Mouse (Mus musculus) adrenal gland, adult 18-20 months (tissue): ENCODE data around the gene Dlgap1. TPM values are rescaled to one million over a fixed set of nuclear protein-coding genes. Genes with fewer than 3 reads are reported as not detected.
"Not testable (repeated sequence)": the region's sequence is repeated elsewhere in the genome, so short reads cannot be mapped to it uniquely, and the experiment has no call there.

ENCODE experiments used
- DNase-seq, 2 experiments: peaks; one replicate each; pipeline ENCODE4 v3.0.0; 2021 to 2022; ENCODE audit warnings: low spot score in 2 of 2
- total RNA-seq, 2 experiments: library from RNA; stranded (reverse); gene quantifications; 1 replicate in 1 of 2; 2 replicates in 1 of 2; pipeline ENCODE4 v1.2.3; 2021

Gene Dlgap1
- total RNA-seq, 2 experiments from 2014 or later, result 21.6 to 40.4 TPM

DNA sequence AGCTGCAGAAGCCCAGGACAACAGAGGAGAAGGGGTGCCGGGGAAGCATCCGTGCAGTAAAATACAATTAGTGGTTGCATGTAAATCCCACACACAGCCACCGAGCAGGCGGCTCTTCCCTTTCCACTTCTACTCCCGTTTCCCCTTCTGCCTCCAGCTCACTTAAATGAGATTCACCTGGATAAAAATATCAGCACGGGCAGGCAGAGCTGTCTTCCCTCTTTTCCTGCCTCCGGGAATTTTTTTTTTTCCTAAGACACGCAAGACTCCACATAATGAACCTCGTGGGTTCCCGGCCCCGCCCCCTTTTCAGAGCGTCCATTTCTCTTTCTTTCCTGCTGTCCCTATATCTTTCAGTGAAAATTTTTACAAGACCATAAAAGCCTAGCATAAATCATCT is 548.5 kb downstream of the Dlgap1 start:
- no peak for DNase-seq

DNA sequence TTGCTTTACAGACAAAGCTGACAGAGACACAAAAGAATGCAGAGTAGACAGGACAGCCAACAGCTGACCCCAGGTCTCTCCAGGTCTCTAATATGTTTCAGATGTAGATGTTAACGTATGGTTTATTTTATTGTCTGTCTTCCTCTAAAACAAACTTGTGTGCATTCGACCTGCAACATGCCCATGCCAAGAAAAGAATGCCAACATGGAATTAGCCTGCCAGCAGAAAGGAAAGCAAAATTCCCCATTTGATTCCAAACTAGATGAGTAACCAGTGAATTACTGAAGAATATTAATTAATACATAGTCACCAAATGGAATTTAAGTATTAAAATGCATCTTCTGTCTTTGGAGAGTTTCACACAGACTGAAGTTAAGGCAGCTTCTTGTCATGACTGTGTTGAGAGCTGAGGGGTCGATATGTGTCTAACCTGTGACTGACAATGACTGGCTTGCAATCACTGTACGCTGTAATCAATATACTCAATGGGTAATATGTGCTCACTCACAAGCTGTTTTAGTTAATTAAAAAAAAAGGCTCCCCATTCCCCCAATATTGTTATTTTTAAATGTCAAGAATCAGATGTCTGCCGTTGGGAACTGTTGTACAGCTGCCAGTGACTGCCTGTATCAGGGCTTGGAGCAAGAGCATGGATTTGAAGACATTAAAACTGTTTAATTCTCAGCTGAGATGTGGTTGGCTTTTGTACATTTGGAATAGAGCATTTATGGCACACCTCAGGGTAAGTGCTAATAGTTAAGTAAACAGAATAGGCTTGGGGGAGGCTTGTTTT is 552.4 kb downstream of the Dlgap1 start:
- no peak for DNase-seq

DNA sequence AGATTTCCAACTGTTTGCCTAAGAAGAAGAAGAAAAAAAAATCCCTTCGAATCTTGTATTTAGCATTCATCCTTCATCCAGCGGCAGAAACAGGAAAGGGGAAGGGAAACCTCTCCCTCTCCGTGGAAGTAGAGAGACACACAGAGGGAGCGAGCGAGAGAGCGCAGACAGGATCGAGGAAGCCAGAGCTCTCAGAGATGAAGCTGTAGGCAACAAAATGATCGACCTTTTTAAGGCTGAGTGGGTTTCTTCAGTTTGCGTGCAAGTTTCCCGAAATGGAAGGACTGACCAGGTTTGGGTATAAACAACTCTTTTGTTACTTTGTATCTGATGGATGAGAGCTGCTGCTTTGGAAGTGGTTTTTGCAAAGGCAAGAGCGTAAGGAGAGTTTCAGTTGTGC is 553.1 kb downstream of the Dlgap1 start:
- no peak for DNase-seq

- DNase-seq, result no peak
Measured at GRCm38 (mm10) chr17:70525990-70526389, 557.1 kb downstream of the Dlgap1 start.

GRCm38 (mm10) chr17:70527101-70527500 is 558.2 kb downstream of the Dlgap1 start:
- peak in 1 of 2 experiments; percentile 25 for DNase-seq

- no peak for DNase-seq
Measured at GRCm38 (mm10) chr17:70528196-70529187, 559.6 kb downstream of the Dlgap1 start.

- no peak for DNase-seq
Measured at GRCm38 (mm10) chr17:70534321-70534720, 565.4 kb downstream of the Dlgap1 start.

DNA sequence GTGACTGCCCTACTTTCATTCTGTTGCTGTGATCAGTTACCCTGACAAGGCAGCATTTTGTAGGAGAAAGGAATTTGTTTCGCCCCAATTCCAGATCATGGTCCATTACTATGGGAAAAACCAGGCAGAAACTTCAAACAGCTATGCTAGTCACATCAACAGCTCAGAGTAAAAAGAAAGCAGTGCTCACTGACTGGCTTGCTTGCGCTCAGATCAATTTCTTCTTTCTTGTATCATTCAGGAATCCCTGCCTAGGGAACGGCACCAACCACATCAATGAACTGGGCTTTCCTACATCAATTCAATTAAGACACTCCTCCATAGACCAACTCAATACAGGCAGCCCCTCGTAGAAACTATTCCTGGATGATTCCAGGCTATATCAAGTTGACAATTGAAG is 572.9 kb downstream of the Dlgap1 start:
- DNase-seq, result no peak

DNA sequence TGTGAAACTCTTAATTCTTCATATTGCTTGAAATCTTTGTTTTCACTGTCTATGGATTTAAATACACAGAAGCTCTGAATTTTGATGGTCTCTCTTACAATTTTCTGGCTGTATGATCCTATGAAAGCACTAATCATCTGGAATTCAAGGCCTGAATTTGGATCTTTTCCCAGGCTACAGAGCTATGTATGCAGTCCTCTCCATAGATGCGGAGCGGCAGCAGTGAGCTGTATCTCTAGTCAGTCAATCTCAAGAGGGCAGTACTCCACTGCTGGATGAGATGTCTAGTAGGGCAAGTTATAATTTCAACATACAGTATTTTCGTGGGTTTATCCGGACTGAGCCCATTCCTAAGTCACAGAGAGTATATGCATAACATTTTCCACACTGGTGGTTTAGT is 581.9 kb downstream of the Dlgap1 start:
- no peak for DNase-seq

GRCm38 (mm10) chr17:70561547-70561946 is 592.7 kb downstream of the Dlgap1 start:
- no peak for DNase-seq

GRCm38 (mm10) chr17:70570848-70571247 is 602.0 kb downstream of the Dlgap1 start:
- DNase-seq, result no peak

GRCm38 (mm10) chr17:70583042-70583441 is 614.2 kb downstream of the Dlgap1 start:
- DNase-seq, result no peak

DNA sequence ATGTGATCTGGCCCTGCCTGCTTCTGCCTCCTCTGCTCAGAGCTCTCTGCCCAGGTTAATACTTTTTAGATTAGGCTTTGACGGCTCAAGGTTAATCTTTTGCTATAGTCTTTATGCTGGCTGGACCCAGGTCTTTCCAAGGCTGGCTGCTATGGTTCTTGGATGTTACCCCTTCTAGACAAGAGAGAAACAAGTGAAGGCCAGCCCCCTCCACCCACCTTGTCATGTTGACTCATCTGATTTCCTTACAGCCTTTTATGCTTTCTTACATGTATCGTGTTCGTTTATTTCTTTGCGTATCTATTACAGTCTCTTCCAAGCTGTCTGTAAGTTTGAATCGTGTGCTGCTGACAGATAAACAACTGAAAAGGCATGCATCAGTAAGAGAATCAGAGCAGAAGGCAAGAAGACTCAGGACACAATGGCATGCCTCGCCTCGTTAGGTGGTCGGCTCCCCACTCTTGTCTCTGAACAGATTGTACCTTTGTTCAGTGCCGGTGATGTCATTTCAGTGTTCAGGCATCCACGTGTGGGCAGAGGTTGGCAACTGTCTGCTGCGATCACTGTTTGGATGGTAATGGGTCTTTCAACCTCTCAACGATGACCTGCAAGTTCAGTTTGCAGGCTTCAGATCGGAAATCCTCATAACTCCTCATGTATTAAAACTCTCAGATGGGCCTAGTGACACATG is 618.0 kb downstream of the Dlgap1 start:
- DNase-seq, result no peak

DNA sequence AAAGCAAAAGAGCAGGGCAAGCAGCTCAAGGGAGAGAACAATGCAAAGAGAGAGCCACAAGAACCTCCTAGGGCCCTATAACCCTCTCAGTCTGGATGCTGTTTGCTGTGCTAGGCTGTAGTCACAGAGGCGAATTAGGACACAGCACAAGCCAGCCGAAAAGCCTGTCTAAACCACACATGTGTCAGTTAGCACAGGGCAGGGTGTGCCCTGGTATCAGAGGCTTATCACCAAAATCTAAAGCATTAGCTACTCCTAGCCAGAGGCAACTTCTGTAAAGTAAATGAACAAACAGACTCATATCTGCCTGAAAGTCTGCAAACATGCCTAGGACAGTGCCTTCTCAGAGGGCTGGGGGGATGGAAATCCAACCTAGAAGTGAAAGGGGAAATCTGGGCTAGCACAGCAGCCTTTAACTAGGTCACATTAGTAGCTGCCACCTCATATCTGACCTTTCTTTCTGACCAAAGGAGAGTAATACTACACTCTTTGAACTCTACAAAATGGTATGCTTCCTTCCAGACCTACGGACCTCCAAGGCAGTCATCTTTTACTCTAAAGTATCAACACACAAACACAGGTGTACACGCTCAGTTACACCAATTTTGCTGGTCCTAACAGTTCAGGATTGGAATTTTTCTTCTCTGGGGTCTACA is 619.2 kb downstream of the Dlgap1 start:
- not testable (repeated sequence) for DNase-seq

- no peak for DNase-seq
Measured at GRCm38 (mm10) chr17:70588691-70589090, 619.8 kb downstream of the Dlgap1 start.

GRCm38 (mm10) chr17:70589140-70589539 is 620.3 kb downstream of the Dlgap1 start:
- DNase-seq, result no peak

DNA sequence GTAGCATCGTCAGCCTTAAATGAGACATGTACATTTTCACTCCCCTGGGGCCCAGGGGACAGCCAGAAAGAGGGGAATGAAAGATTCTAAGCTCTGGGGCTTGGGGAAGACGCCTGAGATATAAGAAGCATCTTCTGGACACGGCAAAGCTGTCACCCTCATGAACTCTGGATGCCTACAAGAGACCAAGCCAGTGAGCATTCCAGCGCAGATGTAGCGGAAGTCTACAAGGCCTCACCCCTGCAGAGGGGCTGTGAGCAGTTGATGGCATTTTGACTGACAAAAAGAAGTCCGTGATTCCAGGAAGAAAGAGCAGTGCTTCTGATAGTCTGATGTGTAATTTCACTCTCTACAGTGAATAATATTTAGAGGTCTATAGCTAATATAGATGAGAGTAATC is 621.6 kb downstream of the Dlgap1 start:
- no peak for DNase-seq

DNA sequence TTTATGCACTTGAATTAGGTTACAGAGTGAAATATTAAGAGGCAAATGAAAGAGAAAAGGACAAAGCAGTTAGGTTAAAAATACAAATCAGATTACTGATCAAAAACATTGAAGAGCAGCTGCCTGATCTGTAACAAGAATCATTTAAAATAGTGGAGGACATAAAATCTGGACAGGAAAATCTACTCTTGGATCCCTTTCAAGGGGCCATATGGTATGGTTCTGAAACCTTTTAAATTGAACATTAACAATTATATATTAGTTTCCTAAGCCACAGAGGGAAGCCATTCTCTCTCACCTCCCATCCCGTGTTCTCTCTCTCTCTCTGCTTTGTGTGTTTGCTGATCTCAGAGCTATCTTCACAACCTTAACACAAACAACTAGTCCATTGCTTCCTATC is 625.4 kb downstream of the Dlgap1 start:
- DNase-seq, result no peak

- no peak for DNase-seq
Measured at GRCm38 (mm10) chr17:70596326-70596725, 627.5 kb downstream of the Dlgap1 start.

DNA sequence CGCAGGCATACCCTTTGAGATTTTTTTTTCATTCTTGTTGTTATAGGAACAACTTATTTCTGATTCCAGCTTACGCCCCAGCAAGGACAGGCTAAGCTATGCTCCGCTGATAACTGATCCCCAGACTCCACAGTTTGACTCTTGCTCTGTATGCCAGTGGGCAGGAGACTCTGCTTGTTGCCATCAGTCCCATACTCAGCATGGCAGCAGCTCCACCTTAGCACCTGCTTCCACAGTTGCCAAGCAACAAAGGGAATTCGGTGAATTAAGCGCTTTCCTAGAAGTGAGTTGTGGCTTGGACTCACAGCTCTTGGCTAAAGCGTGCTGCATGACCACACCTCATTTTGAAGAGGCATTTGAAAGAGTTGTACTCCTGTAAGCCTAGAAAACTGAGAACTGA is 631.6 kb downstream of the Dlgap1 start:
- no peak for DNase-seq

- no peak for DNase-seq
Measured at GRCm38 (mm10) chr17:70602051-70602450, 633.2 kb downstream of the Dlgap1 start.
